Mouse (Mus musculus) midbrain, embryonic 16.5 days (tissue): ENCODE data around the gene Rbp1. TPM values are rescaled to one million over a fixed set of nuclear protein-coding genes. Genes with fewer than 3 reads are reported as not detected.

Source experiments
- ATAC-seq: fragments of 200-750 bp; cut with Nextera tagmentation; 2 replicates; pipeline ENCODE4 v1.8.0; 2017; ENCODE audit warnings: moderate TSS enrichment
- H3K27ac ChIP-seq: fragments of 300-500 bp; sonication (generic); 2 replicates; pipeline ENCODE4 v1.5.1; 2014; ENCODE audit warnings: mild to moderate bottlenecking, low read length, mixed read lengths
- H3K27me3 ChIP-seq: fragments of 300-500 bp; sonication (generic); 2 replicates; pipeline ENCODE4 v1.6.1; 2014; ENCODE audit warnings: low read depth, low read length, mixed read lengths; ENCODE audit not compliant: control insufficient read depth, insufficient read depth
- H3K36me3 ChIP-seq: fragments of 300-500 bp; sonication (generic); 2 replicates; pipeline ENCODE4 v1.6.1; 2014; ENCODE audit warnings: mild to moderate bottlenecking, low read length, moderate library complexity, mixed read lengths; ENCODE audit not compliant: control insufficient read depth, insufficient read depth
- H3K4me1 ChIP-seq: fragments of 300-500 bp; sonication (generic); 2 replicates; pipeline ENCODE4 v1.6.1; 2014; ENCODE audit warnings: mild to moderate bottlenecking, low read length, mixed read lengths; ENCODE audit not compliant: control insufficient read depth, insufficient read depth
- H3K4me2 ChIP-seq: fragments of 300-500 bp; sonication (generic); 2 replicates; pipeline ENCODE4 v1.6.1; 2014; ENCODE audit warnings: mild to moderate bottlenecking, low read length, mixed read lengths
- H3K4me3 ChIP-seq: fragments of 300-500 bp; sonication (generic); 2 replicates; pipeline ENCODE4 v1.5.1; 2014; ENCODE audit warnings: low read depth, mild to moderate bottlenecking, low read length, moderate library complexity, mixed read lengths
- H3K9ac ChIP-seq: fragments of 300-500 bp; sonication (generic); 2 replicates; pipeline ENCODE4 v1.6.1; 2014; ENCODE audit warnings: low read depth, low read length, mixed read lengths
- H3K9me3 ChIP-seq: fragments of 300-500 bp; sonication (generic); replicated peaks from 2 replicates; pipeline ENCODE4 v1.6.1; 2014; ENCODE audit warnings: mild to moderate bottlenecking, low read length, mixed read lengths; ENCODE audit not compliant: control insufficient read depth, poor library complexity, severe bottlenecking
- WGBS: fragments of 180-500 bp; shearing (Covaris S2); extraction: QIAGEN DNeasy Blood & Tissue Kit; methylation state at CpG from one replicate; pipeline ENCODE4 v1.1.7; 2014; 5-methylcytosine and 5-hydroxymethylcytosine counted together
- polyA plus RNA-seq: library from polyadenylated mRNA; unstranded; fragments of >200 nt; fragmentation: Nextera tagmentation; extraction: Ambion mirVana; gene quantifications from 2 replicates; pipeline ENCODE4 v1.2.1, GENCODE M21; 2015

The Rbp1 gene
- polyA plus RNA-seq: 20.0 and 20.1 TPM in 2 replicates

DNA sequence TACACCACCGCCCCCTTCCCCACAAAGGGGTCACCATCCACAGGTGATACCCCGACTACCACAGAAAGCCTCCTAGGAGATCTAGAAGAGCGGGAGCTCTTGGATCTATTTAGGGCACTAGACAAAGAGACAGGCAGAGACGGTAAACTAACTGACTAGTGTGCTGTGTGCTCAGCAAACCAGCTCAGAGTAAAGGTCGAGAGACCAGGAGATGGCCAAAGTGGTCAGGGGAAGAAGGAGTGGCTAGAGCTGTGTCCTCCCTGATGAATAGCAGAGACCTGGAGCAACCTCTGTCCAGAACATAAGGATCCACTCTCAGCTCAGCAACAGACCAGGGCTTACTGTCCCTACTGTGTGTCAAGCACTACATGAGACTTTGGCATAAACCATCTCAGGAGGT, at the start of gene Rbp1:
Rbp1 (plus strand) TSS at position 306 of the 400 bp plus-strand sequence.
- Histone ChIP-seq H3K4me2 (peak within 1 kb of the TSS; percentile 3; the same call in 1 of the 2 replicates), H3K9me3 (no peaks in the 10 kb centered on the region; the same call in 1 of the 2 replicates), H3K27me3 (no peaks in the 10 kb centered on the region; the same call in none of the 2 replicates), H3K27ac (no peak within 1 kb of the TSS), H3K4me3 (no peak within 1 kb of the TSS), H3K36me3 (no peaks in the 10 kb centered on the region), H3K9ac (no peak within 1 kb of the TSS), H3K4me1 (peaks cover 14% of the 10 kb centered on the region)
- ATAC-seq: no peak
- 89% methylated on average over 5 of the region's 5 CpGs for WGBS

DNA sequence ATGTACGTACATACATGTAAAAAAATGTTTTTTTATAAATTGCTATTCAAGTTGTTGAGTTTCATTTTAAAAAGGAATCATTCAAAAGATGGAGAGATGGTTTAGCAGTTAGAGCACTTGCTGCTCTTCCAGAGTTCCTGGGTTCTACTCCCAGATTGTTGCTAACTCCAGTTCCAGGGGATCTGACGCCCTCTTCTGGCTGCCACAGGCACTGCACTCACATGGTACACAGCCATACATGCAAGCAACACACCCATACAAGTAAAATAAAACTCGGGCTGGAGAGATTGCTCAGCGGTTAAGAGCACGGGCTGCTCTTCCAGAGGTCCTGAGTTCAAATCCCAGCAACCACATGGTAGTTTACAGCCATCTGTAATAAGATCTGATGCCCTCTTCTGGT, 49.4 kb upstream of the Rbp1 start:
- Histone ChIP-seq H3K36me3 (no peaks in the 10 kb centered on the region), H3K27ac (no peak overlapping the region), H3K9ac (no peak overlapping the region), H3K4me2 (no peak overlapping the region), H3K9me3 (no peaks in the 10 kb centered on the region), H3K4me3 (no peak overlapping the region), H3K4me1 (peaks cover 5% of the 10 kb centered on the region; the same call in 1 of the 2 replicates), H3K27me3 (no peaks in the 10 kb centered on the region)
- WGBS: 93% methylated on average over 5 of the region's 5 CpGs
- no peak for ATAC-seq

DNA sequence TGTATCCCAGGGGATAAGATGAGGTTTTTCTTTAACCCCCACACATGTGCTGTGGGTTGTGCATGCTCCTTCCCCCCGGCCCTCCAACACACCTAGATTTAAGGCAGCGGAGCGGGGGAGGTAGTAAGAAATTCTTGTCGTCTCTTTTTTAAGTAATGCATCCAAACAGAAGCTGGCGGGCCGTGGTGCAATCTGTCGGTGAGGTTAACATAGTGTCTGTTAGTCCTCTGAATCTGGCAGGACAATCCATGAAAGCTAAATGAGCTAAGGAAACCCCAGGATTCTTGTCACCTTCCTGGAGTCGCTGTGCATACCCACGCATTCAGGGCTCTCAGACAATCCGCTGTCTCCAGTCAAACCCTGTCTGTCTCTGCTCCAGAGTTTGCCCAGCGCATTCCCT, 47.9 kb upstream of the Rbp1 start:
- Histone ChIP-seq H3K9ac (no peak overlapping the region), H3K27me3 (no peaks in the 10 kb centered on the region), H3K27ac (no peak overlapping the region), H3K4me2 (no peak overlapping the region), H3K4me3 (no peak overlapping the region), H3K36me3 (no peaks in the 10 kb centered on the region), H3K4me1 (peaks cover 12% of the 10 kb centered on the region), H3K9me3 (no peaks in the 10 kb centered on the region)
- ATAC-seq: no peak
- 74% methylated on average over 11 of the region's 11 CpGs for WGBS

- no peak overlapping the region for H3K4me2 ChIP-seq
- no peaks in the 10 kb centered on the region for H3K9me3 ChIP-seq
- H3K27me3 ChIP-seq: no peaks in the 10 kb centered on the region
- no peak overlapping the region for H3K4me3 ChIP-seq
- H3K9ac ChIP-seq: no peak overlapping the region
- WGBS: 31% methylated on average over 5 of the region's 5 CpGs
- no peak for ATAC-seq
- H3K4me1 ChIP-seq: peaks cover 12% of the 10 kb centered on the region
- H3K27ac ChIP-seq: no peak overlapping the region
- H3K36me3 ChIP-seq: no peaks in the 10 kb centered on the region
Observed at GRCm38 (mm10) chr9:98375329-98376170, 47.2 kb upstream of the Rbp1 start.

- no peaks in the 10 kb centered on the region for H3K36me3 ChIP-seq
- H3K4me1 ChIP-seq: peaks cover 12% of the 10 kb centered on the region
- H3K9me3 ChIP-seq: no peaks in the 10 kb centered on the region
- no peak overlapping the region for H3K4me3 ChIP-seq
- H3K27me3 ChIP-seq: no peaks in the 10 kb centered on the region
- 65% methylated on average over 4 of the region's 4 CpGs for WGBS
- ATAC-seq: no peak
- no peak overlapping the region; the same call in 1 of the 2 replicates for H3K27ac ChIP-seq
- no peak overlapping the region for H3K9ac ChIP-seq
- H3K4me2 ChIP-seq: no peak overlapping the region
Observed at GRCm38 (mm10) chr9:98379736-98380135, 43.0 kb upstream of the Rbp1 start.

DNA sequence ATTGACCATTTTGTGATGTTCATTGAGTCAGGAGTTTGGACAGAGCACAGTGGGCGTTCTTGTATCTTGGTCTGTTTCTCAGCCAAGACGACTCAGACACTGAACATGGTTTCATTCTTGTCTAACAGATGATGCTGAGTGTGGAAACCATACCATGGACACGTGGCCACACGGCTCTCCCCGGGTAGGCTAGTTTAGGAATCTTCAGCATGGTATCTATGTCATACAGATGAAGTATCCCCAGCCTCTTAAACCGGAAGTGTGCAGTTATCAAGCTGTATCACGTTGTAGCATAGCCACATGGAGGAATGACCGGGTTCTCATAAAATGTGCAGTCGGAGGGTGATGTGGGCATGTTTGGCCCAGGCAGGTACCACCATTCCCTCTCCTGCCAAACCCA, 42.2 kb upstream of the Rbp1 start:
- H3K4me2 ChIP-seq: no peak overlapping the region
- no peaks in the 10 kb centered on the region for H3K36me3 ChIP-seq
- no peak overlapping the region for H3K27ac ChIP-seq
- no peak overlapping the region for H3K4me3 ChIP-seq
- H3K9me3 ChIP-seq: no peaks in the 10 kb centered on the region
- ATAC-seq: no peak
- H3K27me3 ChIP-seq: no peaks in the 10 kb centered on the region
- WGBS: 93% methylated on average over 9 of the region's 9 CpGs
- peaks cover 10% of the 10 kb centered on the region for H3K4me1 ChIP-seq
- no peak overlapping the region for H3K9ac ChIP-seq

DNA sequence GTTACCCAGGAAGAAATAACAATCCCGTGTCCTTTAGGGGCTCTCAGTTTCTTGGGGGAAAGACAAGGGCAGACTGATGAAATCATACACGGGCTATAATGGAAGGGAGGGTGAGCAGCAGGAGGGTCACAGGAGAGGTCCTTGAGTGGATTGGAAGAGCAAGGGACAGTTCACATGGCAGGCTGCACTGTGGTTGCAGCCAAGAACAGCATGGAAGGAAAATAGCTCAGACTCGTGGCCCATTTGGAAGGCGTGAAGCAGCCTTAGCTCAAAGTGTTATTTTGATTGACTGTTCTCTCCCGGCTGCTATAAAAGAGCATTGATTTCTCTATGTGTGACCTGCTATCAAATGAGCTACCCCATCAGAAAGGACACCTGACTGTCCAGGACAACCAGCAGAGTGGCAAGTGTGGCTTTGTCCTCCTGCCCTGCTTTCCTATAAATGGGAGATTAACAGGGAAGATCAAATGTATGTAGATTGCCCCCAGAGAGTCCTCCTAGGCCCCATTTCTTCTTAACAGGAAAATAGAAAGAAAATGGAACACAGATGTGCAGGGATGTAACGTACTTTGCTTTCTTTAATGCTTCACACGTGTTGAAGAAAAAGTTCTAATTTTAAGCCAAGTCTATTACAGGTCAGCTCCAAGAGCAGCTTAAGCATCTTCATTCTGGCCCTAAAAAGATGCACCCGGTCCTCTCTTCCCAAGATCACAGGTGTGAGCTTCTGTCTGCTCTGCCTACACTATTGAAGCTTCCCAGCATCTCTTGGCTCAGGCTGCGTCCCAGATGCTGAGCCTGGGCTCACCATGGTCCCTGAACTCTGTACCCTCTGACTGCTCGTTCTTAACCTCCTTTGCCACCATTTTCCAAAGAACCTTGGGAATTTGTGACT, 34.8 kb upstream of the Rbp1 start:
- no peaks in the 10 kb centered on the region for H3K36me3 ChIP-seq
- H3K4me1 ChIP-seq: no peaks in the 10 kb centered on the region
- H3K9ac ChIP-seq: no peak overlapping the region
- no peak overlapping the region for H3K4me3 ChIP-seq
- H3K9me3 ChIP-seq: no peaks in the 10 kb centered on the region
- no peak for ATAC-seq
- no peaks in the 10 kb centered on the region for H3K27me3 ChIP-seq
- H3K4me2 ChIP-seq: no peak overlapping the region
- 75% methylated on average over 10 of the region's 10 CpGs for WGBS
- no peak overlapping the region for H3K27ac ChIP-seq

- 88% methylated on average over 5 of the region's 5 CpGs for WGBS
Observed at GRCm38 (mm10) chr9:98388633-98388965, 34.2 kb upstream of the Rbp1 start.

GRCm38 (mm10) chr9:98393496-98393895, 29.3 kb upstream of the Rbp1 start:
- Histone ChIP-seq H3K4me2 (no peak overlapping the region), H3K27me3 (no peaks in the 10 kb centered on the region), H3K27ac (no peak overlapping the region), H3K9ac (no peak overlapping the region), H3K9me3 (no peaks in the 10 kb centered on the region), H3K4me1 (no peaks in the 10 kb centered on the region), H3K4me3 (no peak overlapping the region), H3K36me3 (no peaks in the 10 kb centered on the region)
- no peak for ATAC-seq
- WGBS: 78% methylated on average over 4 of the region's 4 CpGs

More at GRCm38 (mm10) chr9:98388633-98388965, 34.2 kb upstream of the Rbp1 start:
- ATAC-seq: no peak
- Histone ChIP-seq H3K4me3 (no peak overlapping the region), H3K9me3 (no peaks in the 10 kb centered on the region), H3K9ac (no peak overlapping the region), H3K4me2 (no peak overlapping the region), H3K4me1 (no peaks in the 10 kb centered on the region), H3K27me3 (no peaks in the 10 kb centered on the region), H3K27ac (no peak overlapping the region), H3K36me3 (no peaks in the 10 kb centered on the region)
